Mouse (Mus musculus): ENCODE results near the gene Hnrnpm. TPM values are rescaled to one million over a fixed set of nuclear protein-coding genes. Genes with fewer than 3 reads are reported as not detected.

Gene Hnrnpm
- total RNA-seq, 2 experiments from 2014 or later, result 129 to 143 TPM

DNA sequence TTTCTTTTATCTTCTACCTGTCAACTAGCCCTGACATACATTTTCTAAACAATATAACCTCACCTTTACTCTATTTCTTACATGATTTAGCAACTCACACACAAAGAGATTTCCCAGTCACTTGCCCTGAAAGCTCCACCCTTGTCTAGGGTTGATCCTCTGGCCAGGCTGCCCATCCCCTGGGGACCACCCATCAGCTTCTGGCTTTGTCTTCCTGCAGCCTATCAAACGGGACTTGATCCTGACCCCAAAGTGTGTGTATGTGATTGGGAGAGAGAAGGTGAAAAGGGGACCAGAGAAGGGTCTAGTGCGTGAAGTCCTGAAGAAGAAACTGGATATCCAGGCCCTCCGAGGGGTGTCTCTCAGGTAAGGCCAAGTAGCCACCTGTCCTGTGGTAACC, 85.8 kb downstream of the Hnrnpm start:
- DNase-seq (ENCODE audit: low spot score in 2 of 2), result no peak

DNA sequence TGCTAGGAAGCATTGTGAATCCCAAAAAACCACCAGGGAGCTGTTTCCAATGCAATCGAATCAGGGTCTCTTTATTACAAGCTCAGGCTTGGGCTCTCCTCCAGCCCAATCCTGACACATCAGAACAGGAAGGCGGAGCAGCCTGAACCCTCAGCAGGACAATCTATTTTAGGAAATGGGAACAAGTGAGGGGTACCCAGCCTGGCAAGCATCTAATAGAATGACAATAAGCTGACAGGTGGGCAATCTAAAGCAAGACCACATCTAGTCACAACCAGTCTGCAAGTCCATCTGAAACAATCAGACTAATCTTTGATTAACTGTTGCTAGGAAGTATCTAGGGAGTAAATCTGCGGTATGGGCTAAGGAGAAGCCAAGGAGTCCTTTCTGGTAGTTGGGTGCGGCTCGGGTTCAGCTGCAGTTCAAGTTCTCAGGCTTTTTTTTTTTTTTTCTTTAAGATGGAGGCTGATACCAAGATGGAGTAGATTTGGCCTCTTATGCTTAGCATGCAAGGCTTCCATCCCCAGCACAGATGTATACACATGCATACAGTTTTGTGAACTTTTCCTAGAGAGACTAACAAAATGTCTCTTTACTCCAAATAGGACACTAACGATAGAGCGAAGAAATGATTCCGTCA, 86.7 kb downstream of the Hnrnpm start:
- no peak for DNase-seq (ENCODE audit: low spot score in 2 of 2)

DNA sequence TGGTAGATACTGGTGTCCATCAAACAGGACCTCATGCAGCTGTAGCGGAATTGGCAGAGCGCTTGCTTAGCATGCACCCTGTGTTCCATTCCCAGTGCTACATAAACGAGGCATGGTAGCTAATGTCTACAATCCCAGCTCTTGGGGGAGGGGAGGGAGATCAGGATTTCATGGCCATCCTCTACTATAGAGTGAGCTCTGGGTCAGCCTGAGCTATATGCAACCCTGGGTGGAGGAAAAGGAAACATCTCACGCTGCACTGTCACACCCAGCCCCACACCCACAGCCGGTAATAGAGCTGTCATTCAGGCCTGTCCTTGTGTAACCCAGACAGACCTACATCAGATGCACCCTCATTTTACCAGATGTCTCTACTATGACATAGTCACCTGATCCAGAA, 88.2 kb downstream of the Hnrnpm start:
- DNase-seq (ENCODE audit: low spot score in 2 of 2), result no peak

DNA sequence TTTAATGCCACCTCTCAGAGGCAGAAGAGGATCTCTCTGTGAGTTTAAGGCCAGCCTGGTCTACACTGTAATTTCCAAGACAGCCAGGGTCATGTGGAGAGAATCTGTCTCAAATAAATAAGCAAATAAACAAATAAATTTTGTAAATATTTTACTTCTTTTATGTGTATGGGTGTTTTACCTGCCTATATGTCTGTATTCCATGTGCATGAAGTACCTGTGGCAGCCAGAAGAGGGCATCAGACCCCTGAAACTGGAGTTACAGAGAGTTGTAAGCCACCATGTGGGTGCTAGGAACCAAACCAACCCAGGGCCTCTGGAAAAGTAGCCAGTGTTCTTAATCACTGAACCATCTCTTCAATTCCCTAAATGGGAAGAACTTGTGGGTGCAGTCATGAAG, 89.4 kb downstream of the Hnrnpm start:
- DNase-seq (ENCODE audit: low spot score in 2 of 2), result no peak

Other genes with a start within 250 kb of the Hnrnpm start
- gene Adamts10, start 162.7 kb downstream of the Hnrnpm start, total RNA-seq (2021), result 10 to 100 TPM; 23.0 to 27.4 TPM
- 1 to 10 TPM; 1.3 to 4.2 TPM for gene Myo1f, start 131.2 kb downstream of the Hnrnpm start, total RNA-seq (2021)
- 10 to 100 TPM; 44.0 to 46.7 TPM for gene Zfp414, start 57.8 kb downstream of the Hnrnpm start, total RNA-seq (2021)
- gene Pram1, start 48.8 kb downstream of the Hnrnpm start, total RNA-seq (2021), result under 1 TPM in 1 of 2 experiments, not detected in 1; 0.60 TPM
- 10 to 100 TPM; 90.0 to 90.1 TPM for gene March2, start 31.8 kb upstream of the Hnrnpm start, total RNA-seq (2021)
- gene Rab11b, start 73.7 kb upstream of the Hnrnpm start, total RNA-seq (2021), result 100 to 1,000 TPM; 359 to 382 TPM
- 1 to 10 TPM; 1.4 to 2.2 TPM for gene Angptl4, start 95.0 kb upstream of the Hnrnpm start, total RNA-seq (2021)
- 10 to 100 TPM; 27.5 to 32.7 TPM for gene Kank3, start 123.7 kb upstream of the Hnrnpm start, total RNA-seq (2021)
- gene Rps28, start 137.7 kb upstream of the Hnrnpm start, total RNA-seq (2021), result 100 to 1,000 TPM; 702 to 765 TPM
- 100 to 1,000 TPM; 194 to 196 TPM for gene Ndufa7, start 137.7 kb upstream of the Hnrnpm start, total RNA-seq (2021)
- gene Cd320, start 156.2 kb upstream of the Hnrnpm start, total RNA-seq (2021), result 10 to 100 TPM; 24.2 to 24.4 TPM
- not detected for gene Gm7029, start 187.0 kb upstream of the Hnrnpm start, total RNA-seq (2021)
- gene Kifc1, start 203.8 kb upstream of the Hnrnpm start, total RNA-seq (2021), result 1 to 10 TPM; 2.5 to 2.8 TPM
- gene Platr17, start 218.3 kb upstream of the Hnrnpm start, total RNA-seq (2021), result under 1 TPM in 1 of 2 experiments, not detected in 1; 0.58 TPM
- 10 to 100 TPM; 27.4 to 34.7 TPM for gene Daxx, start 222.6 kb upstream of the Hnrnpm start, total RNA-seq (2021)
- 10 to 100 TPM; 42.0 to 53.5 TPM for gene Tapbp, start 229.0 kb upstream of the Hnrnpm start, total RNA-seq (2021)
- gene Zbtb22, start 229.0 kb upstream of the Hnrnpm start, total RNA-seq (2021), result 10 to 100 TPM; 33.0 to 35.5 TPM
- gene Rgl2, start 242.7 kb upstream of the Hnrnpm start, total RNA-seq (2021), result 10 to 100 TPM; 62.2 to 63.5 TPM

Measured in left cerebral cortex, adult 18-20 months (tissue).